Mouse (Mus musculus) spleen, adult 2 months (tissue): Measurements from ENCODE around the gene Slc9a7. TPM values are rescaled to one million over a fixed set of nuclear protein-coding genes. Genes with fewer than 3 reads are reported as not detected.
A peak's percentile ranks its signal among the peaks of the same experiment; 100 is the strongest.

Source experiments
- DNase-seq, 2 experiments: peaks; one replicate each; pipeline versions ENCODE4 v3.0.0 to v3.0.0-alpha.2; 2012 to 2021; ENCODE audit warnings: low spot score in 2 of 2, low read depth in 1 of 2
- H3K27ac ChIP-seq: fragments of 200-500 bp; 2 replicates; pipeline ENCODE4 v1.5.1; 2012; ENCODE audit warnings: low read length, inconsistent platforms; ENCODE audit not compliant: insufficient read depth
- H3K27me3 ChIP-seq: fragments of 200-500 bp; 2 replicates; pipeline ENCODE4 v1.6.1; 2012; ENCODE audit warnings: mild to moderate bottlenecking, moderate library complexity, low read length, inconsistent platforms; ENCODE audit not compliant: control insufficient read depth, insufficient read depth
- H3K36me3 ChIP-seq: fragments of 200-500 bp; 2 replicates; pipeline ENCODE4 v1.6.1; 2012; ENCODE audit warnings: mild to moderate bottlenecking, low read length, inconsistent platforms; ENCODE audit not compliant: control insufficient read depth, insufficient read depth
- H3K4me1 ChIP-seq: fragments of 200-500 bp; 2 replicates; pipeline ENCODE4 v1.6.1; 2011; ENCODE audit warnings: inconsistent platforms; ENCODE audit not compliant: control insufficient read depth, insufficient read depth, insufficient read length
- H3K4me3 ChIP-seq: fragments of 200-500 bp; 2 replicates; pipeline ENCODE4 v1.5.1; 2011; ENCODE audit warnings: mild to moderate bottlenecking, inconsistent platforms; ENCODE audit not compliant: insufficient read depth, insufficient read length; ENCODE audit errors: extremely low read depth
- CTCF ChIP-seq: fragments of 200-500 bp; IDR thresholded peaks from 2 replicates; pipeline ENCODE4 v1.5.1; 2011; ENCODE audit warnings: mild to moderate bottlenecking, inconsistent platforms; ENCODE audit not compliant: insufficient read depth, insufficient read length, insufficient replicate concordance; ENCODE audit errors: extremely low read depth
- POLR2A ChIP-seq: fragments of 200-500 bp; IDR thresholded peaks from 2 replicates; pipeline ENCODE4 v1.6.1; 2011; ENCODE audit warnings: low read depth, low read length, inconsistent platforms
- WGBS: fragments of 180-500 bp; shearing (Covaris S2); methylation state at CpG from one replicate; pipeline ENCODE4 v1.1.7; 2018; 5-methylcytosine and 5-hydroxymethylcytosine counted together
- polyA plus RNA-seq: library from polyadenylated mRNA; depleted of rRNA; stranded (reverse); fragments of >200 nt; gene quantifications from 2 replicates; pipeline ENCODE4 v1.2.3, GENCODE M21; 2012

Gene Slc9a7
- polyA plus RNA-seq, 1 experiment, result 15.7 TPM

DNA sequence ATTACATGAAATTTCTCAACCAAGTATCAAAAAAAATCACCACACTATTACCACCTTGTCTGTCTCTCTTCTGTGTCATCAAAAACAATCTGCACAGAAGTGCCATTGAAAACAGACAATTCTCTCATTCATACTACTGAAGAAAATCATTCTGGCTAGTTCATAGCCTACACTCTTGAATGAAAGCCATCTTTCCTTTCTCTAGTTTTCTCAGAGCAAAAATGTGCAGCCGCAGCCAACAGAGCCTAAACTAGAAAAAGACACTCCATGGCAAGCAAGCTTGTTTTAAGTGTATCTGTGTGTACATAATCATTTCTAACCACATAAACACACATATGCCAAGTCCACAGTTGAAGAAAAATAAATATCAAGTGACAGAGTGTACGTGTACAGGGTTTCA lies 27.2 kb downstream of the Slc9a7 start:
- Histone ChIP-seq H3K36me3 (no peaks in the 10 kb centered on the region), H3K4me3 (no peak overlapping the region), H3K27ac (no peak overlapping the region), H3K4me1 (peaks cover 2% of the 10 kb centered on the region), H3K27me3 (no peaks in the 10 kb centered on the region)
- no peak for DNase-seq
- 86% methylated on average over 2 of the region's 2 CpGs for WGBS
- TF ChIP-seq CTCF (no peak), POLR2A (no peak)

DNA sequence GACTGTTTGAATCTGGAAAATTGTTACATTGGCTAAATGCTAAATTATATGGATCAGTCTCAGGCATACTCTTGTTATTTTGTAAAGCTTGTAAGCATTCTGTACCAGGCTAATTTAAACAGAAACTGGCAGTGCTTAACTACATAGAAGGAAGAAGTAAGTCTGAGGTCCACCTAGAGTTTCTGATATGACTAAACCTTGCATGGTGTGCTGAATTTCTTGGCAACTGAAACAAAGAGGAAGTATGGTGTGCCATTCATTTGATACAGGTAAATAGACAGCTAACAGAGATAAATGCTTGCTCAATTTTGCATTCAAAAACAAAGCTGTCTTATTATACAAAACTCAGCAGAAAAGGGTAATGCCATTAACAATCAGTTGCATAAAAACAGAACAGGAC lies 63.5 kb downstream of the Slc9a7 start:
- Histone ChIP-seq H3K4me1 (peaks cover 2% of the 10 kb centered on the region; the same call in 1 of the 2 replicates), H3K4me3 (no peak overlapping the region), H3K27me3 (no peaks in the 10 kb centered on the region), H3K36me3 (no peaks in the 10 kb centered on the region), H3K27ac (no peak overlapping the region)
- DNase-seq, result no peak
- TF ChIP-seq POLR2A, result no peak
- TF ChIP-seq CTCF, result no peak

DNA sequence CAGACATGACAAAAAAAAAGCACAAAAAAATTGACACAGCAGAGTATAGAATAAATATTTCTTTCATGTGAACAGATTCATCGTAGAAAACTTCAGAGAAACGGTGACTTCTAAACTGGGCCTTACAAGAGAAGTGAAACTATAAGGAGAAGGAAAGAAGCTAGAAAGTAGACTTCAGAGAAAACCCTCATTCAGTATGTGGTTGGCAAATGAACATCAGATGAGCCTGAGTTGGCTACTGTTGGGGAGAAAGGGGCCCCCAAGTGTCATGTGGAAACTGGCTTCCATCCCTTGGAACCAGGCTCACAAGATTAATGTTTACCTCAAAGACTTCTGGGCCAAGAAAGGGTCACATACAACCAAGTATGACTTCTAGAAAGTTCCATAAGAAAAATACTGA lies 70.1 kb downstream of the Slc9a7 start:
- Histone ChIP-seq H3K4me3 (no peak overlapping the region), H3K36me3 (no peaks in the 10 kb centered on the region), H3K4me1 (0 out of 2 replicates have a peak, but pooled peaks cover 2% of the 10 kb centered on the region), H3K27ac (no peak overlapping the region), H3K27me3 (no peaks in the 10 kb centered on the region)
- TF ChIP-seq CTCF (no peak), POLR2A (no peak)
- no peak for DNase-seq
- 57% methylated on average over 2 of the region's 2 CpGs for WGBS

DNA sequence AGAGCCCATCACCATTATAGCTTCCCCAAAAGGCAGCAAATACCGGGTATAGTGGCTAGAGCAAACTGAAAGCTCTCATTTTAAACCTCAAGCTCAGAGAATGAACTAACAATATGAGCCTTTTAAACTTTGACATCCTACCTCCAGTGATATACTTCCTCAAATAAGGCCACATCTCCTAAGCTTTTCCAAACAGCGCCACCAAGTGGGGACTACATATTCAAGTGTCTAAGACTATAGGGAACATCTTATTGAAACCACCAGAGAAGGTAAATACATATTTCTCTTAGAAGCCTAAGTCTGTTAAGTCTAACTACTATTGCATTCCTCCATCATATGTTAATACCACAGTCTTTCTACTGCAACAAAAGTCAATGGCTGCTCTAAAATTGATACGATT lies 106.0 kb downstream of the Slc9a7 start:
- TF ChIP-seq CTCF (no peak), POLR2A (no peak)
- H3K27ac ChIP-seq, result no peak overlapping the region
- H3K4me1 ChIP-seq, result no peaks in the 10 kb centered on the region
- H3K4me3 ChIP-seq, result no peak overlapping the region
- peak in 1 of 2 experiments; percentile 6 for DNase-seq
- H3K27me3 ChIP-seq, result no peaks in the 10 kb centered on the region
- no peaks in the 10 kb centered on the region for H3K36me3 ChIP-seq
- WGBS, result 75% methylated on average over 3 of the region's 3 CpGs

DNA sequence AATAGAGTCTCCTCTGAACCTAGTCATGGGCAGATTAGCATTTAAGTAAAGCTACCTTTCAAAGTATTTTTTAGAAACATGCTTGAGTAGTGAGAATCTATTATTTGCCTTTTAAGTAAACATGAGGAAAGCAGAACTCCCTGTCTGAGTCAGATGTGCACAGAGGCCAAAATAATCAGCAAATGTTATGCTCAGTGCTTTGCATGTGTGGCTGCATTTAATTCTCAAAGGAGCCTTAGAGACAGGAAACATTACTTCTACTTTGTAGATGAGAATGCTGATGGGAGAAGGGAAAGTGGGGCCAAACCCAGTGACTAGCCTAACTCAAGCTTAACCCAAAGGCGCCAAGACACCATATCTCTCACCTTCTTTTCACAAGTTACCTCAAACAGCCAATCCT lies 114.8 kb downstream of the Slc9a7 start:
- TF ChIP-seq POLR2A (no peak), CTCF (no peak)
- WGBS, result 69% methylated on average over 1 of the region's 1 CpGs
- no peak overlapping the region for H3K27ac ChIP-seq
- no peaks in the 10 kb centered on the region for H3K27me3 ChIP-seq
- no peak overlapping the region for H3K4me3 ChIP-seq
- DNase-seq, result no peak
- H3K36me3 ChIP-seq, result no peaks in the 10 kb centered on the region
- no peaks in the 10 kb centered on the region; the same call in 1 of the 2 replicates for H3K4me1 ChIP-seq

DNA sequence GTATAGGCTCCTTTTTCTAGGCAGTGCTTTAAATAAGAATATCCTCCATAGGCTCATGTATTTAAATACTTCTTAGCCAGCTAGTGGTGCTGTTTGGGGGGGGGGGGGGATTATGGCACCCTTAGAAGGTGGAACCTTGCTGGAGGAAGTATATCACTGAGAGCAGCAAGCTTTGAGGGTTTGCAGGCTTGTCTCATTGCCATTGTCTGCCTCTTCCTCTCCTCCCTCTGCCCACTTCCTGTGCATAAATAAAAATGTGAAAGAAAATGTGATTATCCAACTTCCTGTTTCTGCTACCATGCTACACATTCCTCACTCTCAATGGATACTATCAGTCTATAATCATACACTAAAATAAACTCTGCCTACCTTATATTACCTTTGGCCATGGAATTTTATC lies 123.2 kb downstream of the Slc9a7 start:
- Histone ChIP-seq H3K27ac (no peak overlapping the region), H3K36me3 (no peaks in the 10 kb centered on the region), H3K4me1 (no peaks in the 10 kb centered on the region; the same call in 1 of the 2 replicates), H3K27me3 (no peaks in the 10 kb centered on the region), H3K4me3 (no peak overlapping the region)
- TF ChIP-seq CTCF (no peak), POLR2A (no peak)
- DNase-seq, result no peak

DNA sequence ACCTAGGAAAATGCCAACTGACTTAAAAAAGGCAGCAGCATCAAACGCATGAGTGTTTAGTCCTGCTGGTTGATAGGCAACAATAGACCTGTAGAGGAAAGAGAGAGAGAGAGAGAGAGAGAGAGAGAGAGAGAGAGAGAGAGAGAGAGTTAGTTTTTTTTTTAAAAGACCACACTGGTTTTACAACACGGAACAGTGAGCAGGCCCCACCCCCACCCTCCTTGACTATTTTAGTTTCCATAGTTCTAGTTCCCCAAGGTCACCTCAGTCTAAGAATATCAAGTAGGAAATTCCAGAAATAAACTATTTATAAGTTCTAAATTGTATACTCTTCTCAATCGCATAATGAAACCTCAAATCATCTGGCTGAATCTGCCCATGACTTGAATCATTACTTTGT lies 126.6 kb downstream of the Slc9a7 start:
- TF ChIP-seq CTCF (no peak), POLR2A (no peak)
- no peaks in the 10 kb centered on the region; the same call in 1 of the 2 replicates for H3K4me1 ChIP-seq
- no peaks in the 10 kb centered on the region for H3K27me3 ChIP-seq
- H3K27ac ChIP-seq, result no peak overlapping the region
- DNase-seq, result no peak
- peaks cover 2% of the 10 kb centered on the region for H3K36me3 ChIP-seq
- 46% methylated on average over 3 of the region's 3 CpGs for WGBS
- no peak overlapping the region for H3K4me3 ChIP-seq

DNA sequence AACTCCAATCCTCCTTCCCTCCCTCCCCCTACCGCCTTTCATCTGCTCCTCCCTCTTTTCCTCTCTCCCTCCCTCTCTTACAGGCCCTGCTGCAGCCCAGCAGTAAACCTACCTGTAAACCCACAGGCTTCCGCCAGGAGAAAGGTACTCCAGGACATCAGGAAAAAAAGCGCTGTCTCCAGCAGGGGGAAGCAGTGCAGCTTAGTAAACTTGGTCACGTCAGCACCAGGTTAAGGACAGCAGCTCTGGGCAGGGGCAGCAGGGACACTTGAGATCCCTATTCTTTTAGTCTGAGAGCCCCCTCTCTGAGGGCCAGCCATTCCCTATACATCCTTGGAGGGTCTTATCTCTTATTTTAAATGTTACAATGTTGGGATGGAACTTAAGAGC lies 129.3 kb downstream of the Slc9a7 start:
- 56% methylated on average over 4 of the region's 4 CpGs for WGBS

More for the DNA sequence above, 129.3 kb downstream of the Slc9a7 start:
- Histone ChIP-seq H3K4me3 (no peak overlapping the region), H3K27ac (no peak overlapping the region), H3K27me3 (no peaks in the 10 kb centered on the region), H3K4me1 (no peaks in the 10 kb centered on the region; the same call in 1 of the 2 replicates), H3K36me3 (peaks cover 2% of the 10 kb centered on the region)
- peak; percentile 16; the same call in 1 of the 2 replicates for TF ChIP-seq CTCF
- TF ChIP-seq POLR2A, result no peak
- peak in 1 of 2 experiments; percentile 3 for DNase-seq
